Mouse (Mus musculus) heart, embryonic 13.5 days (tissue): Measurements from ENCODE around the gene Ncbp3. TPM values are rescaled to one million over a fixed set of nuclear protein-coding genes. Genes with fewer than 3 reads are reported as not detected.

Experiments used
- polyA plus RNA-seq: library from polyadenylated mRNA; unstranded; fragments of >200 nt; fragmentation: Nextera tagmentation; extraction: Ambion mirVana; gene quantifications from 2 replicates; pipeline ENCODE4 v1.2.1, GENCODE M21; 2015

Gene Ncbp3
- polyA plus RNA-seq, 1 experiment from 2014 or later = 9.9 TPM

Other genes with a start within 250 kb of the Ncbp3 start
- gene Atp2a3, start 86.6 kb upstream of the Ncbp3 start, polyA plus RNA-seq = 3.9 and 4.0 TPM in 2 replicates
- 2.1 and 2.3 TPM in 2 replicates for gene P2rx1, start 48.7 kb upstream of the Ncbp3 start, polyA plus RNA-seq
- 2.2 and 3.0 TPM in 2 replicates for gene Camkk1, start 28.8 kb upstream of the Ncbp3 start, polyA plus RNA-seq
- gene Itgae, start 42.8 kb downstream of the Ncbp3 start, polyA plus RNA-seq = 0.24 and 0.27 TPM in 2 replicates
- gene Haspin, start 90.5 kb downstream of the Ncbp3 start, polyA plus RNA-seq = 11.5 and 11.9 TPM in 2 replicates
- gene P2rx5, start 112.6 kb downstream of the Ncbp3 start, polyA plus RNA-seq = 1.1 and 2.0 TPM in 2 replicates
- gene Emc6, start 129.3 kb downstream of the Ncbp3 start, polyA plus RNA-seq = 93.0 and 101 TPM in 2 replicates
- 236 and 262 TPM in 2 replicates for gene Tax1bp3, start 129.3 kb downstream of the Ncbp3 start, polyA plus RNA-seq
- gene Ctns, start 151.3 kb downstream of the Ncbp3 start, polyA plus RNA-seq = 11.0 and 11.7 TPM in 2 replicates
- 0.56 and 0.60 TPM in 2 replicates for gene Shpk, start 151.7 kb downstream of the Ncbp3 start, polyA plus RNA-seq
- not detected in 2 replicates for gene Trpv1, start 186.5 kb downstream of the Ncbp3 start, polyA plus RNA-seq
- gene Trpv3, start 219.6 kb downstream of the Ncbp3 start, polyA plus RNA-seq = 0.05 TPM in 1 of 2 replicates, not detected in the other